Mouse (Mus musculus) olfactory bulb, adult 2 months (tissue): Measurements from ENCODE around the gene Dscam.

Experiments used
- CTCF ChIP-seq: fragments of 200-500 bp; IDR thresholded peaks from 2 replicates; pipeline ENCODE4 v1.5.1; 2012; ENCODE audit warnings: low read depth, mild to moderate bottlenecking, low read length, moderate library complexity; ENCODE audit not compliant: insufficient read depth
- POLR2A ChIP-seq: fragments of 200-500 bp; IDR thresholded peaks from 2 replicates; pipeline ENCODE4 v1.6.1; 2012; ENCODE audit warnings: mild to moderate bottlenecking, low read depth, low read length, moderate library complexity; ENCODE audit not compliant: insufficient read depth

- TF ChIP-seq POLR2A (no peak), CTCF (no peak)
Observed at GRCm38 (mm10) chr16:96635916-96636315, 534.6 kb downstream of the Dscam start.
